Mouse (Mus musculus): ENCODE results near the gene Ifna9.

- TF ChIP-seq EP300 (IDR thresholded peaks at IDR 0.05; ENCODE audit: insufficient read depth, low read depth, low read length) (no peak), POLR2A (IDR thresholded peaks at IDR 0.05; ENCODE audit: insufficient read depth, low read depth, low read length) (no peak), CTCF (IDR thresholded peaks at IDR 0.05) (no peak)
These were observed 11.1 kb upstream of the Ifna9 start, which contains the start of gene Ifna12 for GRCm38 (mm10) chr4:88603276-88603675.
